Mouse (Mus musculus): ENCODE data around the gene Dact3.

GRCm38 (mm10) chr7:16921881-16922335, 46.8 kb downstream of the Dact3 start:
- TF ChIP-seq CTCF (IDR thresholded peaks at IDR 0.05; ENCODE audit: control insufficient read depth, insufficient read depth, low read length) = no peak
- no peak for TF ChIP-seq POLR2A (IDR thresholded peaks at IDR 0.05; ENCODE audit: borderline replicate concordance, control insufficient read depth, low read depth, low read length)

All from bone marrow, adult 2 months (tissue).